Mouse (Mus musculus): ENCODE measurements around the gene Cep131.

Cep131 gene

DNA sequence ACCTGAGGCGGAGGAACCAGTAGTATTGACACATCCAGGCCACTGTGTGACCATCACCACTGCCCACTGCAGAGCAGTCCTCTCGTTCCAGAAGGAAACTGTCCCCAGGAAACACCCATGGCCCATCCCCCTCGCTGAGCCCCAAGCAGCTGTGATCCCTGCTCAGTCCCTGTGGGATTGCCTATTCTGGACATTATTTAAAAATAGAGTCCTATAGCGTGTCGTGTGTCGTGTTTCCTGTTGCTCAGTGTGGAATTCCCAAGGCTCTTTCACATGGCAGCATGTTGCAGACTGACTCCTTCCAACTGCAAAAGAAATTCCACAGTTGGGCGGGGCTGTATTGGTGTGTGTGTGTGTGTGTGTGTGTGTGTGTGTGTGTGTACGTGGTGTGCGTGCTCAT, 34.4 kb downstream of the Cep131 start:
- no peak for DNase-seq (ENCODE audit: low read depth)

DNA sequence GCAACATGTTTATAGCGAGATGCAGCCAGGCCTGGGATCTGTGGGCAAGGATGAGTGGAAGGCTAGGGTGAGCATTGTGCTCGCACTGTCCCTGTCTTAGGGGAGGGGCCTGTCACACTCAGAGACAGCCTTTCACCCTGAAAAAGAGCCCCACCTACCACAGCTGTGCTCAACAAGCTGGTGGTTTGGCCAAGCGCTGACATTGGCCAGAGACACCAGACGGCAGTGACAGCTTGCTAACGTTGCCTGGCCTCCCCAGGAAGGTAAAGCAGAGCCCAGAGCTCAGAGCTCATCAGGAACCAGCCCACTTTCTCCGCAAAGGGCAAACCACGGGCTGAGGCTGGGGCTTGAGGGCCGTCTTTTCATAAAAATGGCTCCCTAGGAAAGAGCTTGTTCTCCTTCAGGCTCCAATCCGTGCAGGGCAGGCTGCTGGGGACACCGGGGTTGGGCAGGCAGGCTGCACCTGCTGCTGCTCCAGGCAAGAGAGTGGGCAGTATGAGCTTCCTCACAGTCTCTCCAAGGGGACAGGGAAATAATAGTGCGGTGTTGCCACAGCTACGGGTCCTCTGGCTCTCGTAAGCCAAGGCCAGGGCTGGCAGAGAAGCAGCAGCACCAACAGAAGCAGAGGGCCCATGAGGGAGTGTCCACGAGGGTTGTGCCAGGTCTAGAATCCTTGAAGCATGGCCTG, 35.4 kb downstream of the Cep131 start:
- no peak for DNase-seq (ENCODE audit: low read depth)

DNA sequence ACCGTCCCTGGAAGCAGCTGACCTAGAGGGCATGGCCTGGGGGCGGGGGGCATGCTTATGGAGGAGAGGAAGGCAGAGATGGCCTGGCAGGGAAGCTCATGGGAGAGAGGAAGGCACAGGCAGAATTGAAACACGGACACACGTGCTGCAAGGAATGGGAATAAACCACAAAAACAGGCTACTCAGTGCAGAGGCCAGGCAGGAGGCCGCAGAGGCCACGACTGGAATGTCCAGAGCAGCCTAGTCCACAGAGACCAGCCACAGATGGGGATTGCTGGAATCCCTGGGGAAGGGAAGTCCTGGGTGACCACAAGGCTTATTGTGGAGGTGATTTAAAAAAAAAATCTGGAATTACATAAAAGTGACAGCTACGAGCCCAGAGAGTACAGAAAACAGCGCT, 37.6 kb downstream of the Cep131 start:
- no peak for DNase-seq (ENCODE audit: low read depth)

- DNase-seq (ENCODE audit: low read depth): no peak
Observed at GRCm38 (mm10) chr11:120048252-120048556, 38.4 kb downstream of the Cep131 start.

- no peak for DNase-seq (ENCODE audit: low read depth)
Observed at GRCm38 (mm10) chr11:120047531-120048251, 38.9 kb downstream of the Cep131 start.

GRCm38 (mm10) chr11:120046553-120047191, 40.0 kb downstream of the Cep131 start, which contains the start of gene Aatk:
TSS of gene Aatk (minus strand) at chr11:120047167.
- DNase-seq (ENCODE audit: low read depth): no peak

- no peak for DNase-seq (ENCODE audit: low read depth)
Observed at GRCm38 (mm10) chr11:120045839-120046552, 40.6 kb downstream of the Cep131 start.

DNA sequence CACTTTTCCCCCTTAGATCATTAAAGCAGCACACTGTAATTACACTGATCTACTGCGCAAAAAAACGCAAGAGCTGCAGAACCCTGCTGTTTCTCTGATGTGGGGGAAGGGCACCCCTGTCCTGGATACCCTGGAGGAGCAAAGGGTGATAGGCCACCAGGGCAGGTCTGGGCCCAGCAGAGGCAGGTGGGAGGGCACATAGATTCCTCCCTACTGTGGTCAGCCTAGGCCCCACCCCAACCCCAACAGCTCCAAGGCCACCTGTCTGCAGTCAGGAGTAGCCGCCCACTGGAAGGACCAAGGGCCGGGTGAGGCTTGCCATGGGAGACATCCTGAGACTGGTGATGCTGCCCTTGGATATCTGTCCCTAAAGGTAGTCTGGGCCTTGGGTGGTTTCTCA, 41.3 kb downstream of the Cep131 start:
- no peak for DNase-seq (ENCODE audit: low read depth)

DNA sequence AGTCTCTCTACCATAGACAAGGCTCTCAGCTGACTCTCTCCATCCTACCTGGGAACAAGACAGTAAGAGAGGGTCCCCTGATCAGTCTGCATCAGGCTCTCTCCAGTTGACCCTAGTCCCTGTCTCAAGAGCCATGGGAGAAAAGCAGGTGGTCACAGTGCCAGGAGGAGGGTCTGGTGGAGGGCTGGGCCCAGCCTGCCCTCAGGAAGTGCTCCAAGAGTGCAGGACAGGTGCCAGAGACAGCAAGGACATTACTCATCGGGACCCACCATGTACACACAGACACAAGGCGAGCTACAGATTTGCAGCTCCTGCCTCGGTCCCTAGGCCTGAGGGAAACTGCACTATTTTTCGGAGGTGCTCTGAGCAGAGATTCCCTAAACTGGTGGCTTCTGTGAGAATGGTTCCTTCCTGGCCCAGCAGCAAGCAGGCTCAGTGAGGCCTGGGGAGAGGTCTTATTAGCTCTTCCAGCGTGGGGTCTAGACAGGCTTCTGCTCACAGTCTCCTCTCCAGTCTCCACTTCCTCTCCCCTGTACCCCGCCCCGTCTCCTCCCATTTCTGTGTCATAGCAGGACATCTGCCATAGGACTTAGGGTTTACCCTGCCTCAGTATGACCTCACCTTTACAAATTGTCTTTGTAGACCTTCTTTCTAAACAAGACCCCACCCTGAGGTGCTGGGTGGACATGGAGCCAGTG, 44.3 kb downstream of the Cep131 start:
- DNase-seq (ENCODE audit: low read depth): no peak

DNA sequence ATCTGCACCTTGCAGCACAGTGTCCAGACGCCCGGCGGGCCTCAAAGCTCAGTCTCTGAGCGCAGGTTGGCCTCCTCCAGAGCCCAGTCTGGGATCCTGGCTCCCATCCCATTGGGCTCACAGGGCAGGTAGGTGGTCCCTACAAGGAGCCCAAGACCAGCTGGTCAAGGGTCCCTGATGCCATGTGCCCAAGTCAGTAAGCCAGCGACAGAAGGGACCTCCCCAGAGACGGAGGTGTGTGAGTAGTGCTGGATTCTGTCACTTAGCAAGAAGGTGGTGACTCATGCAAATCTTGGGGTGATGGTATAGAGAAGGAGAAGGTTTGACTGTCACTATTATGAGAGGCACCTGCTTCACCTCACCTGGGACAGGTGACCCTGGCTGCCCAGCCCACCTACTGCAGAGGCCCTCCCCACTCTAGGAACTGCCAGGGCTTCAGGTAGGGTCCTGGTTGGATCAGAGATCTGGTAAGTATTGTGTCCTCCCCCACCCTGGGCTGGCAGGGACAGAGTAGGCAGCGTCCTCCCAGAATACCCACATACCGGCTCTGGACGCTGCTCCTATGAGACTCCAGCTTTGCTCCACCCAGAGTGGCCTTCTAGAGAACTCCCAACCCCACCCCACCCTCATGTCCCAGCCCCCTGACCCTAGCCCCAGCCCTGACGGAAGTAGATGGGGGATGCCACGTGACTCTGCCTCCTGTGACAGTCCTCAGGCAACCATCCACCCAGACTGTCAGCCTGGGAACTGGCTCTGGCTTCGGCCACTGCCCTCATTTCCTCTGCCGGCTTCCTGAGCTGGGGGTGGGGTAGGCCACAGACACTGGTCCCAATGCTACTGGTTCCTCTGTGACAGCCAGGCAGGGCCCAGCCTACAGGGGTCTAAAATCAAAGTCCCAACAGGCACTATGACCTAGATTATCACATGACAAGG, 45.2 kb downstream of the Cep131 start:
- DNase-seq (ENCODE audit: low read depth): no peak

DNA sequence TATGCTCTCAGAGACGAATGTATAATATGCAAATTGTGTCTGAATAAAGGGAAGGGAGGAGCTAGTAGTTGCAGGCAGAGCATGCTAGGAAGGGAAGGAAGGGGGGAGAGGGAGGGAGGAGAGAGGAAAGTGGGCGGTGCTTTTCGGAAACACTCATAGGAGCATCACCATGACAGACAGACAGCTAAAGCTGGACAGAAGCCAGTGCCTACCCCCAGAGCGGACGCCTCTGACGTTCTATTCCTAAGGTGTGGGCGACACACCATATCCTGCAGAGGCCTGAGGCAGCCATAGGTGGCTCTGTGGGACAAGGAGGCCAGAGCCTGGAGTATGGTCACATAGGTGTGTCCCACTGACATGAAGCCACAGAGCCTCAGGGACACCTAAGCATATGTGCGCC, 46.2 kb downstream of the Cep131 start:
- no peak for DNase-seq (ENCODE audit: low read depth)

DNA sequence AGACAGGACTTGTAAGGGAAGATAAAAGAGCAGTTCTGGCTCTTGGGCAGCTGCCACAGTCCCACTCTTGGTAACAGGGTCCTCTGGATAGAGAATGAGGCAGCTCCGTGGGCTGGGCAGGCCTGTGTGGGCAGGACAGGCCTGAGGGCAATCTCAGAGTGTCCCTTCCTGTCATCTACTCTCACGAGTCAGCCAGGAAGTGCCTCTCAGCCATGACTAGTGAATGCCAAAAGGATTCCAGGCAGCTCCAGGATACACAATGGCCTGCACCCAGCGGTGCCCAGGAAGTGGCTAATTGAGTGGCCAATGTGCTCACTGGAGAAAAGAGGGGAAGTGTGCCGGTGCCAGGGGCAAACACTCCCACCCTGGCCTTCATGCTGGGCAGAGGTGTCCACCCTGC, 47.0 kb downstream of the Cep131 start:
- no peak for DNase-seq (ENCODE audit: low read depth)

GRCm38 (mm10) chr11:120034762-120035161, 51.9 kb downstream of the Cep131 start:
- DNase-seq (ENCODE audit: low read depth): no peak

DNA sequence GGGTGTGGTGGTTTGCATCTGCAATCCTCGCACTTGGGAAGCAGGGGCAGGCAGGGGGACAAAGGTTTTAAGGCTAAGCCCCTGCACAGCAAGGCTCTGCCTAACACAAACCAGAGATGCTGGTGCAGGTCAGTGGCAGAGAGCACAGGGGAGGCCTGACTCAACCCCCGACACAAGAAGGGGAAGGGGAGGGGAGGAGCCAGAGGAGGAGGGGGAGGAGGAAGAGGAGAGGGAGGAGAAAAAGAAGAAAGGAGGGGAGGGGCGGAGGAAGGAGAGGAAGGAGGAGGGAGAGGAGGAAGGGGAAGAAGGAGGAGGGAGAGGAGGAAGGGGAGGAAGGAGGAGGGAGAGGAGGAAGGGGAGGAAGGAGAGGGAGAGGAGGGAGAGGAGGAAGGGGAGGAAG, 52.3 kb downstream of the Cep131 start:
- no peak for DNase-seq (ENCODE audit: low read depth)

DNA sequence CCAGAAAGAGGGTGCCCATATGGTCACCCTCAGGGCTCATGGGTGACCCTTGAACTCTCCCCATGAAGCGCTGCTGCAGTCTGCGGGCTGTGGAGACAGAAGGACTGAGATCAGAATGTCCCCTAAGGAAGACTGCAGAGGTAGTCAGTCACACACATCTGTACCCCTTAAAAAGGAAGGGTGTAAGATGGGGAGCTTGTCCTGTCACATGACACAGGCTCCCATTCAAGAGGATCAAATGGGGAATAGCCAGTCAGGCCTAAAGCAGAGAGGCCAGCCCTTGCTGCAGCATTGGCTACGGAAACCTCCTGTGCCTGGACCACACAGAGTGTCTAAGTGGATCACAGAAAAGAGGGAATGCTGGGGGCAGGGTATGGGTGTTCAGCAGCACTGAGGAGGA, 53.2 kb downstream of the Cep131 start:
- no peak for DNase-seq (ENCODE audit: low read depth)

GRCm38 (mm10) chr11:120032052-120032451, 54.6 kb downstream of the Cep131 start:
- DNase-seq (ENCODE audit: low read depth): no peak

DNA sequence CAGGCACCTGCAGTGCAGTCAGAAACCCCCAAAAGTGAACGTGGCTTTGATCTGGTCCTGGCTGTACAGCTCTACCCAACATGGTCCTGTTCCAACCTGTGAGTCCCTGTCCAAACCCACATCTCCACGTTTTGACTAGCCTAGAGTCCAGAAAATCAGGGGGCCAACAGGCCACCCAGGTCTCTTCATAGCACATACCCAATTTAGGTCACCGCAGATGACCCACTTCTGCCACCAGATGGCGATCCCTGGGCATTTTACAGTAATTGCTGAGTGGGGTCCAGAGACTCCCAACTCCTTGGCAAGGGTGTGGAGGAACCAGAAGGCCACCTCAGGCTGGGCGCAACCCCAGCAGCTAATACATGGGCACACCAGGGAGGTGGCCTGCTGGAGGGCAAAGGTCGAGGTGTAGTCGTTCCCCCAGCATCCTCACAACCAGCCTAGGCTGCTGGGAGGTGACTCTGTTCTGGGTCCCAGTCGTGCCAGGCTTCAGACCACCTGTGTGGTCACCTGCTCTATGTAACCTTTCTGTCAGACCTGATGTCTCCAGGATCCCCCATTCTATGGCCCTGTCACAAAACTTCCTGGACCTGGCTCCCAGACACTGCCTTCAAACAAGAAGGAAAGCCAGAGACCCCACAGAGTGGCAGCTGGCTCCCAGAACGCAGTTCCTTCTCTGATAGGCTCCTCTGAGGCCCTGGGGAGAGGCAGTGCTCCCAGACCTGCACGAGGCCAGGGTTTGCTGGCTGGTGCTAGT, 56.3 kb downstream of the Cep131 start:
- DNase-seq (ENCODE audit: low read depth): peak; percentile 36

DNA sequence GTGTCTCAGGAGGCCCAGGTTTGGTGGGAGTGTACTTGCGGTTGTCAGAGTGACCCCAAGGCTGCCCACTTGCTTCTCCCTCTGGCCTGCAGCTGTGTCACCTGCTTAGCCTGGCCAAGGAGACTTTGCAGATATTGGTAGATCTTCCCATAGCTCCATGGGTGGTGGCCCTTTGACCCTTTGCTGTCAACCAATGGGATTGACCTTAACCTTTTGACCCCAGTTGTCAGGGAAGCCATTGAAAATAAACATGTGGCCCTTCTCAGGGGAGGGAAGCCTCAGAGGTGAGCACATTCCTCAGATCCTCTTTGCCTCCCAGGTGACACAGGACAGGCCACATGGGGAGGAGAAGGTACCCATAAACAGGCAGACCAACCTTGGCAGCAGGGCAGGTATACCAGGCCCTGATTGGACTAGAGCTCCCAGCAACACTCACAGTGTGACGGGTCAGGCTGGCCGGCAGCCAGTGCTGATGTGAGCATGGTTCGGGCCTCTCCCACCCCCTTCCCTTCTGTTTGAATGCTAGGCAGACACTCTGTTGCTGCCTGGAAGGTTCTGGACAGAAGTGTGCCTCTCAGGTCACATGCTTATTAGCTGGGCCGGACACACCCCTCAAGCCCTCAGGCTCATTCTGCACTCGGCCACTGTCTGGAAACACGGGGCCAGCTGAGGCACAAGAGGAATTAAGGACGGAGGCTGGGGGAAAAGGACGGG, 57.0 kb downstream of the Cep131 start:
- DNase-seq (ENCODE audit: low read depth): no peak

GRCm38 (mm10) chr11:120028319-120029092, 58.1 kb downstream of the Cep131 start:
- DNase-seq (ENCODE audit: low read depth): no peak

All from induced T-regulatory cell, adult 2 months (primary cell).